Mouse (Mus musculus): ENCODE results near the gene Erich6.

The Erich6 gene

DNA sequence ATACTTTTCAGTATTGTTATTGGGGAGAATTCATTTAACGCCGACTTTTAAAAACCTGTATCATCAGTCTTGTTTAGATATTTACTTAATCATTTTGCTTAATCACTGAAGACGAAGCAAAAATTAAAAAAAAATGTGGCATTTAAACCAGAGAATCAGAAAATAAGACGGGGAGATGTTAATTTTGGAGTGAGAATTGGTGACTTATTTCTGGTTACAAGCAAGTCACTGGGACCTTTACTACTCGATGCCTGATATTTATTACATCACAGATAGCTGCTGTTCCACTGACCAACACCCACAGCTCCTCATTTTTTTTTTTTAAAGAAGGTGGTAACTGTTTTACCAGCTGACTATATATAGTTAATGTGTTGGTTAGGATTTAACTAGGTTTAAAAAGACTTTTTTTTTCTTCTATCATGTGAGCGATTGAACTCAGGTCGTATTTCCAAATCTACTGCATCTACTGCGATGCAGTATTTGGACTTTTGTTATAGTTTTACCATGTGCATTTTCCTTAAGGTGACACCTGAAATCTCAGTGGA, 59.4 kb downstream of the Erich6 start:
- ChIA-PET CTCF (no interaction called here), POLR2A (interaction anchor here (0.6 to 7.0 kb wide), 29 partner anchors 10 to 1939 kb away, joined by 3 to 74 read pairs (median 5); partner anchors contain the start of genes Eif2a (in 2 of the 4), Serp1 (in 2 of the 4), Siah2 (in 2 of the 4) and Wwtr1 (in 1 of the 4))

- CTCF ChIA-PET, result no interaction called here
- POLR2A ChIA-PET, result interaction anchor here (0.6 to 7.0 kb wide), 43 partner anchors 10 to 1001 kb away, joined by 3 to 74 read pairs (median 4); partner anchors contain the start of genes Eif2a (in 3 of the 4), Serp1 (in 3 of the 4), Siah2 (in 1 of the 4) and Wwtr1 (in 1 of the 4)
Observed at GRCm38 (mm10) chr3:58577067-58577503, 59.9 kb downstream of the Erich6 start.

- ChIA-PET POLR2A (interaction anchor here (0.6 to 7.0 kb wide), 48 partner anchors 9 to 1000 kb away, joined by 3 to 74 read pairs (median 4); partner anchors contain the start of genes Eif2a (in 3 of the 4), Serp1 (in 3 of the 4), Siah2 (in 2 of the 4) and Wwtr1 (in 1 of the 4)), CTCF (no interaction called here)
Observed at GRCm38 (mm10) chr3:58576137-58577066, 60.6 kb downstream of the Erich6 start, which contains the start of gene Selenot. TSS of gene Selenot (plus strand) at chr3:58576636.

- ChIA-PET CTCF (interaction anchor here in 1 of 4 experiments (0.6 kb wide), 1 partner anchor 577 kb away, joined by 4 read pairs; no protein-coding TSS in a partner anchor), POLR2A (no interaction called here)
Observed at GRCm38 (mm10) chr3:58570821-58571220, 66.2 kb downstream of the Erich6 start.

All from embryonic stem cell, embryonic (primary cell).